Mouse (Mus musculus) MEL (cell line): ENCODE results near the gene Habp2. TPM values are rescaled to one million over a fixed set of nuclear protein-coding genes. Genes with fewer than 3 reads are reported as not detected.

Experiments used
- DNase-seq: peaks from one replicate; pipeline ENCODE4 v3.0.0; 2011; ENCODE audit warnings: low read depth, low spot score
- H3K27ac ChIP-seq: 2 replicates; pipeline ENCODE4 v1.5.1; 2012; ENCODE audit warnings: low read depth, mild to moderate bottlenecking, control low read depth, low read length, moderate library complexity; ENCODE audit not compliant: control insufficient read depth
- H3K27me3 ChIP-seq, 2 experiments: fragments of 150-350 bp in 1 of 2; sonication (generic) in 1 of 2; 2 replicates each; pipeline ENCODE4 v1.6.1; 2012; ENCODE audit warnings: low read length in 2 of 2, mild to moderate bottlenecking in 2 of 2, improper control_type of control experiment in 1 of 2, moderate library complexity in 1 of 2; ENCODE audit not compliant: insufficient read depth in 2 of 2, control insufficient read depth in 1 of 2
- H3K36me3 ChIP-seq, 2 experiments: 2 replicates each; pipeline ENCODE4 v1.6.1; 2012 to 2014; ENCODE audit warnings: low read length in 2 of 2, improper control_type of control experiment in 1 of 2, inconsistent platforms in 1 of 2, mild to moderate bottlenecking in 1 of 2; ENCODE audit not compliant: insufficient read depth in 2 of 2, control insufficient read depth in 1 of 2
- H3K4me1 ChIP-seq, 2 experiments: fragments of 150-350 bp in 1 of 2; sonication (generic) in 1 of 2; 2 replicates each; pipeline ENCODE4 v1.6.1; 2012; ENCODE audit warnings: low read length in 2 of 2, improper control_type of control experiment in 1 of 2, mild to moderate bottlenecking in 1 of 2; ENCODE audit not compliant: insufficient read depth in 2 of 2, control insufficient read depth in 1 of 2
- H3K4me3 ChIP-seq, 2 experiments: fragments of 150-350 bp in 1 of 2; sonication (generic) in 1 of 2; 2 replicates each; pipeline ENCODE4 v1.5.1; 2012; ENCODE audit warnings: low read depth in 2 of 2, low read length in 2 of 2, mild to moderate bottlenecking in 2 of 2, moderate library complexity in 2 of 2, control low read depth in 1 of 2, improper control_type of control experiment in 1 of 2; ENCODE audit not compliant: control insufficient read depth in 1 of 2, insufficient read depth in 1 of 2
- H3K79me2 ChIP-seq: 2 replicates; pipeline ENCODE4 v1.6.1; 2012; ENCODE audit warnings: mild to moderate bottlenecking, low read length, moderate library complexity; ENCODE audit not compliant: control insufficient read depth, poor library complexity, insufficient read depth
- H3K9ac ChIP-seq: 2 replicates; pipeline ENCODE4 v1.6.1; 2012; ENCODE audit warnings: low read depth, mild to moderate bottlenecking, control low read depth, low read length, moderate library complexity; ENCODE audit not compliant: control insufficient read depth, poor library complexity, severe bottlenecking
- H3K9me3 ChIP-seq: fragments of 150-350 bp; sonication (generic); replicated peaks from 2 replicates; pipeline ENCODE4 v1.6.1; 2012; ENCODE audit warnings: mild to moderate bottlenecking, low read length, improper control_type of control experiment, moderate library complexity; ENCODE audit not compliant: insufficient read depth
- BHLHE40 ChIP-seq: IDR thresholded peaks from 2 replicates; pipeline ENCODE4 v1.6.1; 2012; ENCODE audit warnings: low read depth, mild to moderate bottlenecking, inconsistent platforms, low read length, improper control_type of control experiment, borderline replicate concordance
- E2F4 ChIP-seq: IDR thresholded peaks from 2 replicates; pipeline ENCODE4 v1.6.1; 2011; ENCODE audit warnings: low read depth, low read length, improper control_type of control experiment, borderline replicate concordance
- EP300 ChIP-seq, 2 experiments: IDR thresholded peaks; 2 replicates each; pipeline ENCODE4 v1.6.1; 2011; ENCODE audit warnings: improper control_type of control experiment in 2 of 2, low read length in 2 of 2, low read depth in 1 of 2, mild to moderate bottlenecking in 1 of 2
- ETS1 ChIP-seq: IDR thresholded peaks from 2 replicates; pipeline ENCODE4 v1.6.1; 2012; ENCODE audit warnings: low read depth, mild to moderate bottlenecking, inconsistent platforms, low read length, improper control_type of control experiment, moderate library complexity
- GABPA ChIP-seq: IDR thresholded peaks from 2 replicates; pipeline ENCODE4 v1.6.1; 2012; ENCODE audit warnings: low read depth, mild to moderate bottlenecking, inconsistent platforms, low read length, improper control_type of control experiment, moderate library complexity
- GATA1 ChIP-seq: IDR thresholded peaks from 2 replicates; pipeline ENCODE4 v1.6.1; 2011; ENCODE audit warnings: low read depth, low read length, improper control_type of control experiment
- HCFC1 ChIP-seq: IDR thresholded peaks from 2 replicates; pipeline ENCODE4 v1.6.1; 2012; ENCODE audit warnings: low read depth, mild to moderate bottlenecking, inconsistent platforms, low read length, improper control_type of control experiment, moderate library complexity
- MAX ChIP-seq: IDR thresholded peaks from 2 replicates; pipeline ENCODE4 v1.6.1; 2011; ENCODE audit warnings: low read length, improper control_type of control experiment
- MAZ ChIP-seq: IDR thresholded peaks from 2 replicates; pipeline ENCODE4 v1.6.1; 2012; ENCODE audit warnings: low read depth, mild to moderate bottlenecking, inconsistent platforms, low read length, improper control_type of control experiment
- MEF2A ChIP-seq: IDR thresholded peaks from 2 replicates; pipeline ENCODE4 v1.6.1; 2014; ENCODE audit warnings: low read depth, mild to moderate bottlenecking, inconsistent platforms, low read length, improper control_type of control experiment; ENCODE audit not compliant: poor library complexity, insufficient replicate concordance, severe bottlenecking; ENCODE audit errors: extremely low read depth
- MXI1 ChIP-seq: IDR thresholded peaks from 2 replicates; pipeline ENCODE4 v1.6.1; 2011; ENCODE audit warnings: mild to moderate bottlenecking, low read depth, low read length, improper control_type of control experiment
- MYB ChIP-seq: IDR thresholded peaks from 2 replicates; pipeline ENCODE4 v1.6.1; 2011; ENCODE audit warnings: mild to moderate bottlenecking, low read depth, low read length, improper control_type of control experiment
- POLR2AphosphoS2 ChIP-seq: IDR thresholded peaks from 2 replicates; pipeline ENCODE4 v1.6.1; 2011; ENCODE audit warnings: low read length, improper control_type of control experiment
- POLR2AphosphoS5 ChIP-seq: IDR thresholded peaks from 2 replicates; pipeline ENCODE4 v1.6.1; 2012; ENCODE audit warnings: low read depth, borderline replicate concordance, mild to moderate bottlenecking, inconsistent platforms, low read length, moderate library complexity, mixed read lengths
- RAD21 ChIP-seq: IDR thresholded peaks from 2 replicates; pipeline ENCODE4 v1.6.1; 2011; ENCODE audit warnings: mild to moderate bottlenecking, low read depth, low read length, improper control_type of control experiment
- RCOR1 ChIP-seq: IDR thresholded peaks from 2 replicates; pipeline ENCODE4 v1.6.1; 2012; ENCODE audit warnings: low read depth, mild to moderate bottlenecking, inconsistent platforms, low read length, improper control_type of control experiment
- SMC3 ChIP-seq: IDR thresholded peaks from 2 replicates; pipeline ENCODE4 v1.6.1; 2011; ENCODE audit warnings: low read depth, low read length, improper control_type of control experiment
- TAL1 ChIP-seq: IDR thresholded peaks from 2 replicates; pipeline ENCODE4 v1.6.1; 2012; ENCODE audit warnings: mild to moderate bottlenecking, inconsistent platforms, low read length, moderate library complexity, mixed read lengths
- TBP ChIP-seq: IDR thresholded peaks from 2 replicates; pipeline ENCODE4 v1.8.0; 2011; ENCODE audit warnings: low read depth, low read length, improper control_type of control experiment
- UBTF ChIP-seq: IDR thresholded peaks from 2 replicates; pipeline ENCODE4 v1.6.1; 2012; ENCODE audit warnings: low read depth, mild to moderate bottlenecking, inconsistent platforms, low read length, improper control_type of control experiment, moderate library complexity, borderline replicate concordance; ENCODE audit not compliant: insufficient read depth
- USF1 ChIP-seq: IDR thresholded peaks from 2 replicates; pipeline ENCODE4 v1.6.1; 2014; ENCODE audit warnings: low read depth, mild to moderate bottlenecking, inconsistent platforms, low read length, improper control_type of control experiment, moderate library complexity
- USF2 ChIP-seq, 2 experiments: IDR thresholded peaks; 2 replicates each; pipeline ENCODE4 v1.6.1; 2011 to 2012; ENCODE audit warnings: improper control_type of control experiment in 2 of 2, low read length in 2 of 2, borderline replicate concordance in 1 of 2, inconsistent platforms in 1 of 2, low read depth in 1 of 2, mild to moderate bottlenecking in 1 of 2; ENCODE audit not compliant: insufficient read depth in 1 of 2
- polyA plus RNA-seq, 2 experiments: library from polyadenylated mRNA; stranded (reverse) in 1 of 2; unstranded in 1 of 2; fragments of >175 nt in 1 of 2; fragments of >200 nt in 1 of 2; gene quantifications; 2 replicates each; pipeline versions ENCODE4 v1.2.1 to v1.2.4; 2012; ENCODE audit warnings: low replicate concordance in 2 of 2, low read depth in 1 of 2; ENCODE audit not compliant: insufficient read length in 2 of 2, insufficient read depth in 1 of 2, missing spikeins in 1 of 2
- total RNA-seq: library from RNA; depleted of rRNA; stranded (reverse); fragments of 300-350 nt; gene quantifications from 2 replicates; pipeline ENCODE4 v1.2.3, GENCODE M21; 2012

Gene Habp2
- total and polyA plus RNA-seq, 3 experiments = not detected

DNA sequence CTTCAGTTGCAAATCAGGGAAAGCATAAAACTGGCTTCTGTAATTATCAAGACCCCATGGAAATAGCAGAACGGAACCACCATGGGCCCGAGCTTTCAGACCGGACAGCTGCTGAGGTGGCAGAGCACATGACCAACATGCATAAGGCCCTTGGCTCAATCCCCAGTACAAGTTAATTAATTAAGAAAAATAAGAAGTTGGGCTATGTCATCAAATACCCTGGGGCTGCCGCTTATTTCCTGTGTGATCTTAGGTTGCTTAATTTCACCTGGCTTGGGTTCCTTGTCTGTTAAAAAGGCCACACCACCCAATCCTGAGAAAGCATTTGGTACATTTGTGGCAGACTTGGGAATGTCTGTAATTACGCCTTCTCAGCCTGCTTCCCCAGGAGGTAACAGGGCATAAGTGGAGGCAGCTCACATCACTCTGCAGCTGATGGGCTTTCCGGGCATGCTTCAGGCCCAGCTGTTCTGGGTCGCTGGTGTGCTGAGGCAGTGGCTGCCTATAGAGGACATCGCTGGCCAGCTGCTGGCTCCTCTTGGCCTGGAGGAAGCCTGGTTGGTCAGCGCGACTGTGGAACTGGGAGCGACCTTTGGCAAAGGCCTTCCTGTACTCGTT lies 34.5 kb downstream of the Habp2 start:
- Histone ChIP-seq H3K4me3 (no peak overlapping the region), H3K9ac (no peak overlapping the region), H3K27me3 (no peaks in the 10 kb centered on the region), H3K4me1 (no peaks in the 10 kb centered on the region), H3K27ac (no peak overlapping the region), H3K36me3 (no peaks in the 10 kb centered on the region)
- no peak for TF ChIP-seq GABPA
- TF ChIP-seq E2F4 = no peak
- no peak for TF ChIP-seq SMC3
- TF ChIP-seq POLR2AphosphoS5 = no peak
- no peak for TF ChIP-seq POLR2AphosphoS2
- TF ChIP-seq ETS1 = no peak
- no peak for TF ChIP-seq GATA1
- TF ChIP-seq RAD21 = no peak
- TF ChIP-seq TBP = no peak
- TF ChIP-seq MAX = no peak
- TF ChIP-seq EP300 (IDR thresholded peaks at IDR 0.05; ENCODE audit: low read depth in 1 of 2, low read length in 2 of 2) = no peak
- TF ChIP-seq, all 39 proteins: peak for 0
- H3K79me2 ChIP-seq = no peaks in the 10 kb centered on the region
- H3K9me3 ChIP-seq = no peaks in the 10 kb centered on the region
- no peak for DNase-seq

DNA sequence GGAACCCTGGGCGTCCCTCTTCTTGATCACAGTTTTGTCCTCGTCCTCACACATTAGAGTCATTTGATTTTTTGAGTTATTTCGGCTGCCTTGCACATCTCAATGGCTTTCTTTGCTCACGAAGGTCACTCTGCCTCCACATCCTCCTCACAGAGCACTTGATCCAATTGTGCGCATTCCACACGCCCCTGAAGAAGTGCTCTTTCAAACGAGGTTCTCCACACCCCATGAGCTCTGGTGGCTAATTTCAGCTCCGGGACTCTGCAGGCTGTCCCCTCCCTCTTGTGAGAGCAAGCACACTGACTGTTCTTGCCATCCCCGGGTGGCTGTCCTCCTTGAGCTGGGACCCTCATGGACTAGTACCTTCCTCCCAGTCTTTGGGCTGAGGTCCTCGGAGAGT lies 38.7 kb downstream of the Habp2 start:
- Histone ChIP-seq H3K4me1 (no peaks in the 10 kb centered on the region), H3K9me3 (no peaks in the 10 kb centered on the region), H3K27ac (no peak overlapping the region), H3K4me3 (no peak overlapping the region), H3K79me2 (no peaks in the 10 kb centered on the region), H3K9ac (no peak overlapping the region), H3K36me3 (no peaks in the 10 kb centered on the region), H3K27me3 (no peaks in the 10 kb centered on the region)
- DNase-seq = no peak
- TF ChIP-seq E2F4 = no peak
- TF ChIP-seq USF1 = no peak
- TF ChIP-seq TAL1 = no peak
- TF ChIP-seq TBP = no peak
- no peak for TF ChIP-seq RCOR1
- no peak for TF ChIP-seq BHLHE40
- TF ChIP-seq UBTF = no peak
- no peak for TF ChIP-seq POLR2AphosphoS5
- no peak for TF ChIP-seq MAX
- no peak for TF ChIP-seq ETS1
- no peak for TF ChIP-seq MXI1
- no peak for TF ChIP-seq POLR2AphosphoS2
- no peak for TF ChIP-seq MAZ
- TF ChIP-seq USF2 (IDR thresholded peaks at IDR 0.05; ENCODE audit: borderline replicate concordance in 1 of 2, insufficient read depth in 1 of 2, low read depth in 1 of 2, low read length in 2 of 2) = no peak
- TF ChIP-seq MYB = no peak
- TF ChIP-seq HCFC1 = no peak
- TF ChIP-seq MEF2A = no peak
